Mouse (Mus musculus) cerebellum, postnatal 36 days (tissue): ENCODE results near the gene Wasf2.

ENCODE experiments used
- DNase-seq, 2 experiments: peaks; one replicate each; pipeline ENCODE4 v3.0.0; 2021 to 2022; ENCODE audit warnings: mixed read lengths in 2 of 2

Gene Wasf2

GRCm38 (mm10) chr4:133129391-133129790 is 914 bp upstream of the Wasf2 start:
- no peak for DNase-seq

- no peak for DNase-seq
These were observed 811 bp downstream of the Wasf2 start for GRCm38 (mm10) chr4:133130890-133131741.

DNA sequence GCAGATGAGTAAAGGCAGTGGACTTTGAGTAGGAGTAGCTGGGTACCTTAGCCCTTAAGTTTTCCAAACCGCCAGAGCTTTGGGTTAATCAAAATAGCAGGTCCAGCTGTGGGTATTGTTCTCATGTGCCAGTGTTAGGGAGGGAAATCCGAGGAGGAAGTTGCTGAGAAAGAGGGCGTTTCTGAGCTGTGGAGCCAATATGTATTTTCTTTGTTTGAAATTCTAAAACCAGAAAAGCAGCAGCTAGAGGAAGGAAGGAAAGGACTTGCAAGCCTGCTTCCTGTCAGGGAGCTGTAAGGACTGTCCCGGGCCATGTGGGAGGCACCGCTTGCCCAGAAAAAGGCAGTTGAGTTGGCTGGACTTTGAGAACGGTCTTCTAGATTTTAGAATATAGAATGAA is 1.7 kb downstream of the Wasf2 start:
- DNase-seq, result no peak

- no peak for DNase-seq
These were observed 6.6 kb downstream of the Wasf2 start for GRCm38 (mm10) chr4:133136946-133137345.

GRCm38 (mm10) chr4:133138971-133139370 is 8.7 kb downstream of the Wasf2 start:
- DNase-seq, result no peak

- no peak for DNase-seq
These were observed 24.7 kb downstream of the Wasf2 start for GRCm38 (mm10) chr4:133155006-133155405.

DNA sequence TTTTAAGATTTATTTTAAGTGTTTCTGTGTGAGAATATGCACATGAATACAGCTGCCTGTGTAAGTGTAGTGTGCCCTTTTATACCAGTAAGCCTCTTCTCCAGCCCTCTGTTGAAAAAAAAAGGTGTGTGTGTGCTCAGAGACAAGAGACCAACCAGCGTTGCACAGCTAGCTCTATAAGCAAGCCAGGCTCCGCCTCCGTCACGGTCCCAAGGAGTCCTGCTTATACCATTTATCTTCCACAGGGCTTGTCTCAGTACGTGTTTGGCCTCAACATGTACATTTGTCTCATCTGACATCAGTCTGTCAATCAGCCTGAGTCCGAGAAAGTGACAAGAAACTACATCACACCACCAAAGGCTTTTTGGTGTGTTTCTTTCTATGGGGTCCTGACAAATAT is 25.4 kb downstream of the Wasf2 start:
- DNase-seq, result no peak

DNA sequence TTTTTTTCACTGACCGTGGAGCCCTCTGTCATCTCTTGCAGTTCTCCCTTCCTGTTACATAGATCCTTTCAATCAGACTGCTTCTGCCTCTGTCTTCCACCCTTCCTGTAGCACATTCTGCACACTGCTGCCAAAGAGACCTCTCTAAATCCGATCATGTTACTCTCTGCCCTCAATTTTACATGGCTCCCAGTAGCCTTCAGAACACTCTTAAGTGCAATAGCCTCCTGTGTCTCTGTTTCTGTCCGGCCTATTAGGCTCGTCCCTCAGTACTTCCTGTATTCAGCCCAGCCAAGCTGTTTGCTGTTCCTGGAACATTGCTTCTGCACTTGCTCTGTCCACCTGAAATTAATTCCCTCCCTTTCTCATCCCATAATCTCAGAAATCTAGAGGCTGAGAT is 26.1 kb downstream of the Wasf2 start:
- peak in 1 of 2 experiments; percentile 16 for DNase-seq

GRCm38 (mm10) chr4:133156831-133157230 is 26.5 kb downstream of the Wasf2 start:
- peak; percentile 33 to 39 for DNase-seq

DNA sequence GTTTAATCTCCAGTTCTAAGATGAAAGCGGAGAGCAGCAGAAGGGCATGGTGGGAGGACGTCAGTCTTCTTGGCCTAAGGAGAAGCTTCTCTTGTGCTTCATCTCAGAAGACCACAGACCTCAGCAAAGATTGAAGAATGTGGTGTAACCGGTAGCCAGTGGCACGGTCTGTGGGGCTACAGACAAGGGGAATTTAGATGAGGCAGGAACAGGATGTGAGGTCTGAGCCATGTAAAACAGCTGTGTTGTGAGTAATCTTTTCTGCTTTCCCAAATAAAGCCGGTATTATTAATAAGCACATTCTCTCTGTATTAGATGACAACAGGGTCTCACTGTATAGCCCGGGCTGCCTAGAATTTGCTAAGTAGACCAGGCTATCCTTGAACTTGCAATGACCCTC is 28.8 kb downstream of the Wasf2 start:
- DNase-seq, result no peak

- DNase-seq, result no peak
These were observed 29.3 kb downstream of the Wasf2 start for GRCm38 (mm10) chr4:133159646-133160045.

DNA sequence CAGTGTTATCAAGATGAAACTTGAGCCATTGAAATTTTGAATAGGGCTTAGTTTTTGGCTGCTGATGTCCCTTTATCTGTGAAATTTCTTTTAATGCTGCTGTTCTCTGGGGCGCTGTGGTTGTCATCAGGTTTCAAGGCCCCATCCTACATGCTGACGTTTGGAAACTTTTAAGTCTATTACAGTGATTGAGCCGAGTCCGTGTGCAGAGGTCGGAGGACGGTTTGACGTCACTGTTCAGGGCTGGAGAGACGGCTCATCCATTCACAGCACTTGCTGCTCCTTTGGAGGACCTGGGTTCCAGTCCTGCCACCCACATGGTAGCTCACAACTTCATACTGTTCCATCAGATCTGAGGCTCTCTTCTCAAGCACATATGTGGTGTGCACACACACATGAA is 29.9 kb downstream of the Wasf2 start:
- no peak for DNase-seq

- no peak for DNase-seq
These were observed 30.5 kb downstream of the Wasf2 start for GRCm38 (mm10) chr4:133160821-133161220.

- DNase-seq, result no peak
These were observed 31.9 kb downstream of the Wasf2 start for GRCm38 (mm10) chr4:133162196-133162595.

- no peak for DNase-seq
These were observed 36.5 kb downstream of the Wasf2 start for GRCm38 (mm10) chr4:133166773-133167172.

DNA sequence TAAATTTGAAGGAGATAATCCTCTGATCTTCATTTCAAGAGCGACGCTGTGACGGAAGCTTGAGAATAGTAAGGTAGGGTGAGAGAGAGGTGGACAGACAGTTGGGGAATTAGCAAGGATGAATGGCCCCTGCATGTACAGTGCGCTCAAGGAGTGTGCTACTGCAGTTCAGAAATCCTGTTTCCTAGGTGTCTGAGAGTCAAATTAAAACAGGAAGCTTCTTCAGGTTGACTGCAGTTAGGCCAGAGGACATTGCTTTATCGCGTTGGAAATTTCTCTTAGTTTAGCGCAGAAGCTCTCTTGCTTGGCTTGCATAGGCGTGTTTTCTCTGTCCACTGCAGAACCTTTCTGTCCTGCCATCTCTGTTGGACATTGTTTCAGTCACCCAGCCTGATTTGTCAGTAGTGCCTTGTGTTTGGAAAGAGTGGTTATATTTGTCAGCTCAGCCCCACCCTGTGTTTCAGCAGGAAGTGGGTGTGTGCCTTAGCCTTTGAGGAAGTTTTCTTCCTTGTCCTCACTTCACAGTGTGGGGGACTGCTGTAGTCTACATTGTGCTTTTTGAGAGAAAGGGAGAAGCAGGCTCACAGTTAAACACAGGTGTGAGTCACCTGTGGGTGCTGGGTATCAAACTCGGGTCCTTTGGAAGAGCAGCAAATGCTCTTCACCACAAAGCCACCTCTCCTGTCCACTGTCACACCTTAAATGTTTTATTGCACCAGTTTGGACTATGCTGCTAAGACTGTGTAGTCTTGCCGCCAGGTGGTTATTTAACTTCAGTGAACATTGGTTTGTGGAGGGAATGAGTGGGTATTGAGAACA is 39.1 kb downstream of the Wasf2 start:
- no peak for DNase-seq

DNA sequence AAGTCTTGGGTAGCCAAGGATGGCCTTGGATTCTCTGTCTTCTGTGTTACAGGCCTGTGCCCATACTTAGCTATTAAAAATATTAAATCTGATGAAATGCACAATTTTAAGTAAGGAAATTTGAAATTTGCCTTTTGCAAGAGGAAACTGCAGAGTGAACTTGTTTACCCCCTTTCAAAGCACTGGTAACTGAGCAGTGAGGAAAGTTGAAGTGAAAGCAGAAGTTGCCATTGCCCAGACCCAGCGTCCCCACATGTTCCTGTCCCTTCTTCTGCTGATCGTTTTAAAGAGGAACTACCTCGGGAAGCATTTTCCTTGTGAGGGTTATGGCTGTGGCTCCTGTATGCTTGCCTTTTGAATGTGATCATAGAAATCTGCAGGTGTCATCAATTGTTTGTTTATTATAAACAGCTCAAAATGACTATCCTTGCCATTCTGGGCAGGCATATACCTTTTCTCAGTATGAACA is 39.8 kb downstream of the Wasf2 start:
- DNase-seq, result no peak

- DNase-seq, result no peak
These were observed 40.3 kb downstream of the Wasf2 start for GRCm38 (mm10) chr4:133170616-133171015.

DNA sequence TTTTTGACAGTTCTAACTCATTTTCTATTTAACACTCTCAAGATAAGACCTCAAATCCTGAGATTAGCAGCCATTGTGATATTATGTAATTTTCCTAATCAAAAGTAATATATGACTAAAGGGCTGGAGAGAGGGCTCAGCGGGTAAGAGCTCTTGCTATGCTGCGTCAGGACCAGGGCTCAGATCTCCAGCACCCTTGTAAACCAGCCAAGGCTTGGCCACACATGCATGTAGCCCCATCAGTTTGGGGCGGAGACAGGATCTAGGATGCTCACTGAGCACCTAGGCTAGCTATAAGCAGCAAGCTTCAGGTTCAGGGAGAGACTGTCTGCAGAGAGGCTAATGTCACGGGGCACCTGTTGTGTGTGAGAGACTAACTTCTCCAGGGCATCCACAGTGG is 42.1 kb downstream of the Wasf2 start:
- no peak for DNase-seq

DNA sequence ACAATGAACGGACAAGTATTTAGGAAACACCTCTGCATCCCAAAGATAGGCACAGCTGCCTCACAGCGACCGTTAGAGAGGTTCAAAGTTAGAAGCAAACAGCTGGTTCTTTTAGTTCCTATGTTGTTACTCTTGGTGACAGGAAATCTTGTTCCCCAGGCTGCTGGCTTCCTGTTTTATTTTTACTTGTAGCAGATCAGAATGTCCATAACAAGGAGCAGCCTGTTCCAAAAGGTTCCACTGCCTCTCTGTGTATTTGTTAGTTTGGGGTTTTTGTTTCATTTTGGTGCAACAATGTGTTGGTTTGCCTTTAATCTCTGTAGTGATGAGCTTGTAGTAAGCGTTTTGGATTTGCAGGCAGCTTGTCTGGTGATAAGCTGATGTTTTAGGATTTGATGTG is 44.1 kb downstream of the Wasf2 start:
- no peak for DNase-seq

DNA sequence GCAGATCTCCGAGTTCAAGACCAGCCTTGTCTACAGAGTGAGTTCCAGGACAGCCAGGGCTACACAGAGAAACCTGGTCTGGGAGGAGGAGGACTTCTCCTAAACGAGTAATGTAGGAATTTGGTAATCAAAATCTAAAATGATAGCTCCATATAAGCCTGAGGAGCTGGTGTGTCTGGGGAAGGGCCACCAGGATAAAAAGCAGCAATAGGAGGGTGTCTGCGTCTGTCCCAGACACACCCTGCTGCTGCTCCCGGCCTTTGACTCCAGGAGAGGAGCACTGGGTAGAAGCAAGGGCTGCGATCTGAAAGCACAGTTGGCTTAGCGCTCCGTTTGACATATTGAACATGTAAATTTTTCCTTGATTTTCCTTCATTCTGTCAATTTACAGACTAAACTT is 45.0 kb downstream of the Wasf2 start:
- no peak for DNase-seq

GRCm38 (mm10) chr4:133175998-133176760 is 45.9 kb downstream of the Wasf2 start:
- peak in 1 of 2 experiments; percentile 38 for DNase-seq
